Mouse (Mus musculus) spleen, postnatal 4 days (tissue): ENCODE measurements around the gene Dusp5.
A peak's percentile ranks its signal among the peaks of the same experiment; 100 is the strongest.

Experiments used
- DNase-seq, 2 experiments: peaks; one replicate each; pipeline ENCODE4 v3.0.0; 2022; ENCODE audit warnings: low spot score in 2 of 2

Dusp5 gene

GRCm38 (mm10) chr19:53543602-53544001 is 14.7 kb downstream of the Dusp5 start:
- no peak for DNase-seq

DNA sequence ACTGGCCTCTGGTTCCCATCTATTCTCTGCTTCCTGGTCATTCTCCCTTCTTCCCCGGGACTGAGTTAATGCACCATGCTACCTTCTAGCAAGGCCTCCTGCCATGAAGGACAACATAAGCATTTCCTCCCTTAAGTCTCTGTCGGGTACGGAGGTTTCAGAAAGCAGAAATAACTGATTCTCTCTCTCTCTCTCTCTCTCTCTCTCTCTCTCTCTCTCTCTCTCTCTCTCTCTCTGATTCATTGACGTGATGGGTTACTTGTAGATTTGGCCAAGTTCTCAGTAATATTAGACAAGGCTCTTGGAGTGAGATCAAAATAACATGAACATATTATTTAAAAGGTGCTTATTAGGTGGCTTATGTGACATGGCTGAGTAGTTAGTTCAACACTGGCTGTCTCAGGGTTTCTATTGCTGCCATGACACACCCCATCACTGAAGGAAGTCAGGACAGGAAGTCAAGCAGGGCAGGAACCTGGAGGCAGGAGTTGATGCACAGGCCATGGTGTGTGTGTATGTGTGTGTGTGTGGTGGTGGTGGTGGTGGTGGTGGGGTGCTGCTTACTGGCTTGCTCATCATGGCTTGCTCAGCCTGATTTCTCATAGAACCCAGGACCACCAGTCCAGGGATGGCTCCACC is 16.1 kb downstream of the Dusp5 start:
- no peak for DNase-seq

GRCm38 (mm10) chr19:53547597-53547996 is 18.7 kb downstream of the Dusp5 start:
- DNase-seq = no peak

DNA sequence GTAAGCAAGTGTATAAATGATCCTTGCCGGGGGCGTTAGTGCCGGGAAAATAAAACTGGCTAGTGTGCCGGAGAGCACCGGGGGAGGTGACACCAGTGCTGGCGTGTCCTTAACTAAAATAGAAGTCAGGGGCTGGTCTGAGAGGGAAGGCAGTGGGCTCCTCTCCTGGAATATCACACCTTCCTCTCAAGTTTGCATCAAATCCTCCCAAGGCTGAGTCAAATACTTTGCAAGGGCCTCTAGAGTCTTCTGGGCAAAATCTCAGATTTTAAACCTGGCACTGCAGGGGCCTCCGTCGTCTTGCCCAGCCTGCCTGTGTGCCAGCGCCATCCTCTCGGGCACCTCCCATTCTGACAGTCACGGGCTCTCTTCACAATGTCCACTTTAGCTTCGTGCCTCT is 22.1 kb downstream of the Dusp5 start:
- no peak for DNase-seq

DNA sequence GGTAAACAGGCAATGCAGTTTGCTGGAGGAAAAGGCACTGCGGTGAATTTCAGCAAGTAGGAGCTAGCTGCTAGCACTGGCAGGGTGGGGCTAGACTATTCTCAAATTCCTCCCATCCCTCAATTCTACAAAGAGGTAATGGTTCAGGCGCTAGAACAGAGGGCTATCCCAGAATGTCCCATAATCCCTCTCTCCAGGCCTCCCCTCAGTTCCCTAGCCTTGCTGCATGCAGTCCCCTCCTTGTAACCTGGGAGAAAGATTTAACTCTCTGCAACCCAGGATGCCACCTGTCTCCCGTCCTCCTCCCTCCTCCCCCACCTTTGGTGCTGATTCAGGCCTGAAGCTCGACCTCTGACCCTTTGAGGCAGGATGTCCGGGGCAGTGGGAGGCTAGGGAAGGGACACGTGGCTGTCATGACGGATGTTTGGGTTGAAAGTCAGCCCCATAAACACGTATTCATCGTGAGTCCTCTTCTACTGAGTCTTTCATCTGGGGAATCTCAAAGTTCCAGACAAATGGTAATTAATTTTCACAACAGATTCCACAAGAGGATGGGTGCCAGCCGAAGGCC is 23.4 kb downstream of the Dusp5 start:
- DNase-seq = no peak

DNA sequence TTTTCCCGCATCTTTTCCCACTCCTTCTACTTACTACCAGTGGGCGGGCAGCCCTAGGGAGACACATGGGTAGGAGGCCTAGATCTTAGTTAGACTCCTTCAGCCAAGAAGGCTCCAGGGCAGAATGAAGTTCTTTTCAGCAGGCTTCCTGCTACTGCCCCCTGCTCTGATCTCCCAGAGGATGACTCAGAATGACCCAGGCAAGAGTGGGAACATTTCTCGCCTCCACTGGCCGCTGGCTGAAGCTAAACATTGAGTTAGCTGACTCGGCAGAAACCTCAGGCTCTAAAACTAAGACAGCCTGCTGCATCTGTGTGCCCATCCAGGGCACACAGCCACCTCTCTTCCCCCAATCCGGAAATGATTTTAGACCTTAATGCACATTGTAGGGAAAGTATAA is 23.9 kb downstream of the Dusp5 start:
- DNase-seq = no peak

GRCm38 (mm10) chr19:53554402-53554801 is 25.5 kb downstream of the Dusp5 start:
- no peak for DNase-seq

- no peak for DNase-seq
These were observed 26.2 kb downstream of the Dusp5 start for GRCm38 (mm10) chr19:53554981-53555616.

DNA sequence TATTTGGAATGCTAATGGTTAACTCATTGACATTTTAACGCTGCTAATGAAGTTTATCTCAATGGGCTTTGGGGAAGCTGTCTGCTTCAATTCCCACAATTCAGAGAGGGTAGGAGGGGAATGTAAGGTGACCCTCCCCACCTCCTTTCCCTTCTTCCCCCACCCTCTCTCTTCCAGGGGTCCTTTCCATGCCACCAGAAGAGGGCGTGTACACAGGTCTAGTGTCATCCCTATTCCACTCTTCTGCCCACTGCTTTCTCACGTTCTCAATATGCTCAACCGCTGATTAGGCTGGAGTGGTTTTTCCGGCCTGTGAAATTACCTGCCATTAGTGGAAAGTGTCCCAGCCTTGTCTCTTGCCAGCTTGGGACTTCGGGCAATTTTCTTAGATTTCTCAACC is 27.9 kb downstream of the Dusp5 start:
- DNase-seq = no peak

- no peak for DNase-seq
These were observed 28.5 kb downstream of the Dusp5 start for GRCm38 (mm10) chr19:53557267-53557936.

GRCm38 (mm10) chr19:53560436-53560835 is 31.5 kb downstream of the Dusp5 start:
- no peak for DNase-seq

DNA sequence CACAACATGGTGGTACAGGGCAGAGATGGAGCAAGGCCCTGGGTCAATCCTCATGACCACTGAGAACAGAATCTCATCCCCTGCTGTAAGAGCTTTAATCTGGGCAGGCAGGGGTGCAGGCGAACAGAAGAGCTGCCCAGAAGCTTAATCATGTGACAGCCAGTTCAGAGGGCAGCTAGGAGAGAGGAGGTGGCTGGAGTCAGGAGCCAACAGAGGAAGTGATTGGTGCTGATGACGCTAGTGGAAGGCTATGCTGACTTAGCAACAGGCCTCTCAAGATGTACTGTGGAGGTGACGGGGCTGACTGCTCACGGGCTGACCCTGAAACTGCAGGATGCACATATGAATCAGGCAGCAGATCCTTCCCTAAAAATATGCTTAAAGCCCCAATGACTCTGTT is 35.3 kb downstream of the Dusp5 start:
- no peak for DNase-seq

GRCm38 (mm10) chr19:53565565-53566277 is 36.8 kb downstream of the Dusp5 start:
- DNase-seq = no peak

DNA sequence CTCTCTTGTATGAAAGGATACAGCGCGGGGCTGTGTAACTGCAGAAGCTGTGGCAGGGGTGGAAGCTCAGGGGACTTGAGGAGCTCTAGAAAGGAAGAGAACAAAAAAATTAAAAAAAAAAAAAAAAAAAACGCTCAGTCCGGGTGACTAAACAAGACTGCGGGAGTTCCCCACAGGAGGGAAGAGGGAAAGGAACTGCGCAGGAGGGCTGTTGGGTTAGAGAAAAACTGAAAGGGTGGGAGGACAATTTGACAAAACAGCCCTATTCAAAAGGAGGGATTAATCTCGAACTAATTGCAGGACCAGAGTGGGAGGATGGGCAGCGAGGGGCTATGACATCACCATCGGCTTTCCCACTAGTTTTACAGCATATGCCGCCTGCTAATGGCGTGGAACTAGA is 39.0 kb downstream of the Dusp5 start:
- peak in 1 of 2 experiments; percentile 51 for DNase-seq

DNA sequence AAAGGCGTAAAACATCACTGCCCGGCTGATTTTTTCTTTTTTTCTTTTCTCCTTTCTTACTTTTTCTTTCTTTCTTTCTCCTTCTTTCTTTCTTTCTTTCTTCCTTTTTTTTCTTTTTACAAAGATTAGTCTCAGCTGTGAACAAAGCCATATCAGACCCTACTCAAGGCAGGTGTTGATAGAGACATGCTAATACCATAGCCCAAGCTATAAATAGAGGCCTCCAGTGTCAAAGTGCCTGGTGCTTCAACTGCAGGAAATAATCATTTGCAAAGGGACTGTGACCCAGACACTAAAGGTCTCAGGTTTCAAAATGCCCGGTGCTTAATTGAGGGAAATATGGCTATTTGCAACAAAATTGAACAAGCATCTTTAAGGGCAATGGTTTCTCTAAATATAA is 39.6 kb downstream of the Dusp5 start:
- DNase-seq = peak in 1 of 2 experiments; percentile 14

DNA sequence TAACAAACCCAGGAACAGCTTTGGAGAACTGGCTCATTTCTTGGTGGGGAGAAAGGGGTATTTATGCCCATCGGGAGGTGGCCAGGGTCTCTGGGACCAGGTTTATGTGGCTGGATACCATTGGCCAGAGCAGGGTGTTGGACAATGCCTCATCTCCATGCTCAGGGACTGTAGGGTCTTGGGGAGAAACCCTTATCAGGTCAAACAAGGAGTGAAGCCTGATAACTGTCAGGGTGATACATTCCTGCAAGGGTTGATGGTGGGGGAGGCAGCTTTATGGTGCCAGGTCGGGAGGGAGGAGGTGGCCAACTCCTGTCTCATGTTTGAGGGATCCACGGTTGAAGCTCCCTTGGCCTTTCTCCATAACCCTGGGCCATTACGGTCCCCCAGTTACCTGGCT is 42.1 kb downstream of the Dusp5 start:
- peak in 1 of 2 experiments; percentile 49 for DNase-seq

DNA sequence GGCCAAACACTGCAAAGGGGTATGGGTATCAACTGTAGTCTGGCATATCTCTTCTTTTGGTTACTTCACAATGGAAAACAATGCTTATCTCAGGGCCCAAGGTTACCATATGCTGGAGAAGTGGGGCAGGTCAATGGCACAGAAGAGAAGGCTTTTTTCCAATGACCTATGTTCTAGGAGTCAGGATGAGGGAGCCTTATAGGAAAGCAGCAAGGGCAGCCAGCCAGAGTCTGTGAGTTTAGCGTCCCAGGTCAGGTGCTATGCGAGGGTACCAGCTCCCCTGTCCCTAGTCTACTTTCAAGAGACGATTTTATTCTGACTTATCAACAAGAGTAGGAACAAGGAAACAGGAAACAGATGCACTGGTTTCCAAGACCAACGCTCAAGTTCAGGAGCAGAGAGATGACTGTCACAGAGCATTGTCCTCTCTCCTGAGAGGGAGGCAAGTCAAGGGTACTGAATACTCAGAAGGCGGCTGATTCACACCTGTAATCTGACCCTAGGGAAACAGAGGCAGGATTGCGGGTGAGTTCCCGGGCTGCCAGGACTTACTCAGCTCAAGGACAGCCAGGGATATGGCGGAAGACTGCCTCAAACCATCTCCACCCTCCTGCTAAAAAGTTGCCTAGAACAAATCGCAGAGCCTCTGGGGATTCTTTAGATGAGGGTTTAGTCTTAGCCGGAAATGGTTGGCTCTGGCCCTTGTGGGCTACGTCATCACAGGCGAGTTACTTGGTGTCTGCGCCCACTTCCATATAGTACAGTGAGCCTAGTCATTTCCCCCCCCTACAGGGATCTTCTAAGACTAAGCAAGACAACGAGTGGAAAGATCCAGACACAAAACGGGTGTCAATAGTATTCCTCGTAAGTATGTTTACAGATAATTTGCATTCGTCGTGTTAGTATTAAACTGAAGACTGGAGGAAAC is 42.9 kb downstream of the Dusp5 start:
- peak in 1 of 2 experiments; percentile 54 for DNase-seq

GRCm38 (mm10) chr19:53572607-53573006 is 43.7 kb downstream of the Dusp5 start:
- peak in 1 of 2 experiments; percentile 35 for DNase-seq

- DNase-seq = peak in 1 of 2 experiments; percentile 40
These were observed 44.2 kb downstream of the Dusp5 start for GRCm38 (mm10) chr19:53573151-53573550.

- DNase-seq = peak in 1 of 2 experiments; percentile 45
These were observed 45.2 kb downstream of the Dusp5 start for GRCm38 (mm10) chr19:53574131-53574530.

DNA sequence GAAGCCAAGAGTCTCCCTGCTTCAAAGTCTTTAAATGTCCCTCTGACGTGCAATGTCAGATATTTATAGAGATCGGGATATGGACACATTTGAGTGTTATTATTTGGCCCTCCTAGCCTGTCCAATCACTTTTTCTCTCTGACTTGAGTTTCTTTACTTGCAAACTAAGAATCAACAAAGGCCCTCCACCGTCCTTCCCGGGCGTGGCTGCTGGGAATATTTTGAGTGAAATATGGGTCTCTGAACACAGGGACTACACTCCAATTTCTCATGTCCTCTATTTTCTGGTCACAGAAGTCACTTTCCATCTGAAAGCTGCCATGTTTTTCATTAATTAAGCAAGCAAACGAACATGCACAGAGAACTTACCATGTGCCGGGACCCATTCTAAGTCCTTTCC is 45.6 kb downstream of the Dusp5 start:
- DNase-seq = no peak
